Mouse (Mus musculus): ENCODE measurements around the gene S100pbp.

S100pbp gene

GRCm38 (mm10) chr4:129129387-129129786, 60.1 kb downstream of the S100pbp start:
- DNase-seq (ENCODE audit: low spot score): no peak

- DNase-seq (ENCODE audit: low spot score): no peak
Observed at GRCm38 (mm10) chr4:129128582-129129338, 60.8 kb downstream of the S100pbp start.

DNA sequence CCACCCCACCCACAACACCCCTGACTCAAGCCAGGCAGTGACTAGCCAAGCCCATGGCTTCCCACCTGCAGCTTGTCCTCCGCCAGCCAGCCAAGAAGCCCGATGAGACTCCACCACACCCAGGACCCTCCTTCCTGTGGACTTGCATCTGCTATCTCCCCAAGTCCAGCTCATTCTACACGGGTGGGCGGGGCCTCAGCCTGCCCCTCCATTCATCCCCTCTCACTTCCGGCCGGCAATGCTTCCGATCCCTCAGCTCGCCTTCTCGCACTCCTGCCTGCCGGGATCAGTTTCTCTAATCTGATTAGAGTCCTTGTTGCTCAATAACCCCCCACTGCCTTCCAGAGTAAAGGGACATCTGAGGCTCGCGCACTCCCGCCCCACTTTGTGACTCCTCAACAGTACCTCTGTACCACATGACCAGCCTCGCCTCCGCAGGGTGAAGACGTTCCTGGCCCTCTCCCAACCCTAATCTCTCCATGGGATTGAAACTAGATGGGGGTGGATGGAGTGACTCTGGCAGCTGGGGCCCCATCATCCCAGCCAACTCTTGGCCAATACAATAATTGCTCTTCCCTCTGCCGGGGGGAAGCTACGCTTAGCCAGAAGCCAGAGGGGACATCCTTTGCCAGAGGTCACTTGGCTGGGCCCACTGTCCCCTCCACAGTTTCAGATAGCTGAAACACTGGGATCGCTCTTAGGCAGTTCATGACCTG, 63.6 kb downstream of the S100pbp start:
- DNase-seq (ENCODE audit: low spot score): peak; percentile 41

GRCm38 (mm10) chr4:129124652-129125146, 64.8 kb downstream of the S100pbp start:
- DNase-seq (ENCODE audit: low spot score): no peak

GRCm38 (mm10) chr4:129122719-129123118, 66.8 kb downstream of the S100pbp start:
- DNase-seq (ENCODE audit: low spot score): no peak

- no peak for DNase-seq (ENCODE audit: low spot score)
Observed at GRCm38 (mm10) chr4:129122107-129122506, 67.4 kb downstream of the S100pbp start.

DNA sequence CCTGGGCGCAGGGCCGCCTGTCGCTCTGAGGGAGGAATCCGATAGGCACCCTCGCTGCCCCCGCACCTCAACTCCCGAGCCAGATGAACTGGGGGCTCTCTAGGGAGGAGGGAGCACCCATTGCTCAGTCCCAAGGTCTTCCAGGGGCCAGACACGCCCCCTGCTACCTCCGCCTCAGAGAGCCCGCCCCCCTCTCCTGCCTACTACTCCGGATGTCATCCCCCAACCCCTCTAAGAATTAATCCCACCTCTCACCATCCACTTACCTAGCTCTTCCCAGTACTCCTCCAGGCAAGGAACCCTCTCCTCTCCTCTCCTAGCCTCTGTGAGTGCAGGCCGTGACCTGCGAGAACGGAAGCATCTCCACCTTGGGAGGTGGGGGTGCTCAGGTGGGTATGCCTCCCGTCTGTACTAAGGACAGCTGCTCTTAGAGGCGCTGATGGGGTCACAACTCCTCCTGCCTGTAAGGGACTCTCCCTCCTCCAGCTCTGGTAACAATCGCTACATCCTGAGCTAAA, 67.9 kb downstream of the S100pbp start, which contains the start of gene Hpca:
TSS of gene Hpca (minus strand) at position 468 of the 518 bp plus-strand sequence.
- no peak for DNase-seq (ENCODE audit: low spot score)

DNA sequence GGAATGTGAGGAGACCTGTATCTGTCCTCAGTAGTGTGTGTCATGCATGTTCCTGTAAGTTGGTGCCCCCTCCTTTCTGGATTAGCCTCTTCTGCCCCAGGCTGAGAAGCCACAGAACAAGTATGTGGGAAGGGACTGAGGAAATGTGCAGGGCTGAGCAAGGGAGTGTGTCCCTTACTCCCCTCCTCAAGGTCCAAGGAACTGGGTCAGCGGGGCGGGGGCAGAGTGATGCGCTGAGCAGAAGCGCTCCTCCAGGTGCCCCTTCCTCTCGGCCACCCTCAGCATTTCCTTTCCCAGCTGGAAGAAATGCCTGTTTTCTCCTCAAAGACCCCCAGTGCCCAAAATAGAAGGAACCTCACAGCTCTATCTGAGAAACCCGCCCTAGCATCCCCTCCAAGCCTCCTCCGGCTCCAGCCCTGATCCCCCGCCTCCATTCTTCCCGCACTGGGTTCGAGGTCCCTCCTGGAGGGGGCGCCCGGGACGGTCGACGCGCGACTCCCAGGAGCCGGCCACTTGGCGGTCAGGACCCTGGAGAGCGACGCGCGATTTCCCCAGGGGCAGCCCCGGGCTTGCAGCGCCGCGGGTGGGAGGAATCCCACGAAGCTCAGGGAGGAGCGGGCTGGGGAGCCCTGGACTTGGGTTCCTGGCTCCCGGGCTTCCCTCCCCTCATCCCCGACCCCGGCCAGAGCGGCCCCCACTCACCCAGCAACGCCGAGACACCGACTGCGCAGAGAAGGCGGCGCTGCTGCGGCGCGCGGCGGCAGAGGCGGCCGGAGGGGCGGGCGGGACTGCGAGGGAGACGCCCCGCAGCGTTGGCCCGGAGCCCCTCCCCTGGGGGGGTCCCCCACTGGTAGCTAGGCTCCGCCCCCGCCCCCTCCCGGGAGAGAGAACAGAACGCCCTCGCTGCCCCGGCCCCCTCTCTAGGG, 68.7 kb downstream of the S100pbp start:
- DNase-seq (ENCODE audit: low spot score): peak; percentile 81

DNA sequence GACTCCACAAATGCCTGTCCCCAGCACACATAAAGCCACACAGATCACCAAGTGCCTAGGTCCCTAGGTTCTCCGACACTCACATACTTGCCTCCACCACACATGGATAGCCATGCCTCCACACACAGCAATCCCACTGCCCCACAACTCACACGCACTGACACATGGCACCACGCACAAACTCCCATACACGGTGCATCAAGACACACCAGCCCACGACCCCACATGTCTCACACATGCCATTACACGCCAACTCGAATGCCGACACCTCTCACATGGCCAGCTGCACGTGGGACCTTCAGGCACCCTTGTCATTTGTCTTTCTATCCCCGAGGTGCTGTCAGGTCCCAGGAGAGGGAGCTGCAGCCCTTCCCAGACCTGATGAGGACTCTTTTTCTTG, 69.8 kb downstream of the S100pbp start:
- DNase-seq (ENCODE audit: low spot score): no peak

DNA sequence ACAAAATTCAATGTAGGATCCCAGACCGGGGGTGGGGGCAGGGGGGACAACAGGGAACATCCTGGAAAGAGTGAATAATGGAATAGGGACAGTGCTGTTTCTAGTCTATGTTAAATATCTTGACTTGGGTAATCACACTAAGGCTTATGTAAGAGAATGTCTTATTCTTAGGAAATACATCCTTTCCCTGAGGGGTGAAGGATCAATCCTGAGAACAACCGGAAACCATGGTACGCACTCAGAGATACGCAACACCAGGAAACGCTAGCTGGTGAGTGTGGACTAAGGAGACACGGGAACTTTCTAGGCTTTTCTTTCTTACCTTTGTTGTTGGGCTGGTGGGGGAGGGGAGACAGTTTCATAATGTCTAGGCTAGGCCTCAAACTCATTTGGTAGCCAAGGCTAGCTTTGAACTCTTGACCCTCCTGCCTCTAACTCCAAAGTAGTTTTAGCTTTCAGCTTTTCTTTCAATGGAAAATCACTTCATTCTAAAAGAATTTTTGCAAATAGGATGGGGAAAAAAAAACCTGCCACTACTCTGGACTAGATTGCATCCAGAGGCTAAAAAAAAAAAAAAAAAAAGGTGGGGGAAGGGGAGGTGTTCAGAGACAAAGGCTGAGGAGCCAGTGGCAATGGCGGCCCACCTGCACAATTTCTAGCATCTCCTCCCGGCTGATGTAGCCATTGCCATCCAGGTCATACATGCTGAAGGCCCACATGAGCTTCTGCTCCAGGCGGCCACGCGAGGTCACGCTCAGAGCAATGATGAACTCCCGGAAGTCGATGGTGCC, 71.6 kb downstream of the S100pbp start:
- no peak for DNase-seq (ENCODE audit: low spot score)

- DNase-seq (ENCODE audit: low spot score): no peak
Observed at GRCm38 (mm10) chr4:129116703-129117102, 72.8 kb downstream of the S100pbp start.

- peak; percentile 66 for DNase-seq (ENCODE audit: low spot score)
Observed at GRCm38 (mm10) chr4:129113083-129113988, 76.2 kb downstream of the S100pbp start.

GRCm38 (mm10) chr4:129112231-129112630, 77.3 kb downstream of the S100pbp start:
- no peak for DNase-seq (ENCODE audit: low spot score)

GRCm38 (mm10) chr4:129111350-129111749, 78.2 kb downstream of the S100pbp start:
- DNase-seq (ENCODE audit: low spot score): no peak

DNA sequence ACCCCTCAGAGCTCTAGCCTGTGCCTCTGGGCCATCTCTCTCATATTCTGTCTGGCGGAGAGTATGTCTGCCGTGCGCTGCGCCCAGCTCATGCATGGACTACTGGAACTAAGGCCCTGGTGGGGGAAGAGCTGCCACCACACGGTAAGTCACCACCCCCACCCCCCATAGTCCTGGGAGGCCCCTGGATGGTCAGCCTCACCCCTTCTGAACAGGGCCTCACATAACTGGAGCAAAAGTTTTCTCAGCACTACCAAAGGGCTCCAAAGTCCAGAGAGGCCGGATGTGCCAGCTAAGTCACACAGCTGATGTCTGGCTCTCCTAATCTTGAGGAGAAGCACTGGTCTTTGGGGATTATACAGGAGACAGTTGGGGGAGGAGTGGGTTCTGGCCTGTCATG, 78.7 kb downstream of the S100pbp start:
- DNase-seq (ENCODE audit: low spot score): no peak

- DNase-seq (ENCODE audit: low spot score): no peak
Observed at GRCm38 (mm10) chr4:129108624-129109023, 80.9 kb downstream of the S100pbp start.

DNA sequence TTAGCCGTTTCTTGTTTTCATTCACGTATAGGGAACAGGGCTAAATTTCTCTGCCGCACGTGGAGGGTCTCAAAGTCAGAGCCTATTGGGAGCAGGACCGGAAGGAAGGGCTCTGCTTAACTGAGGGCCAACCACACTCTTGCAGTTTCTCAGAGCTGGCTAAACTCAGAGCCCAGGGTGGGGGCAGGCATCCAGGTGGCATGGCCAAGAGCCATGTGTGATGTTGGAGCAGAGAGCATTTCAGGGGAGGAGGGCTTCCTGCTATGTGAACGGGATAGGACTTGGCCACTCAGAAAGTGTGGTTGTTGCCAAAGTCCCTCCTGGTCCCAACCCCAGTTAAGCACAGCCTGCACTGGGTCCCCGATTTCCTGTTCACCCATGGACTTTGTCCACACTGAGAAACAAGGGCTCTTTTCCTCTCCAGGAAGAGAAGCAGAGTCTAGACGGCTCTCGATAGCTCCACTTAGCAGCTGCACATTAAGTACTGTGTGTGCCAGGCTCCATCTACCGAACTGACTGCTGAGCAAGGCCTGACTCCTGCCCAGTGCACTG, 82.1 kb downstream of the S100pbp start:
- no peak for DNase-seq (ENCODE audit: low spot score)

- DNase-seq (ENCODE audit: low spot score): no peak
Observed at GRCm38 (mm10) chr4:129106073-129106472, 83.5 kb downstream of the S100pbp start.

DNA sequence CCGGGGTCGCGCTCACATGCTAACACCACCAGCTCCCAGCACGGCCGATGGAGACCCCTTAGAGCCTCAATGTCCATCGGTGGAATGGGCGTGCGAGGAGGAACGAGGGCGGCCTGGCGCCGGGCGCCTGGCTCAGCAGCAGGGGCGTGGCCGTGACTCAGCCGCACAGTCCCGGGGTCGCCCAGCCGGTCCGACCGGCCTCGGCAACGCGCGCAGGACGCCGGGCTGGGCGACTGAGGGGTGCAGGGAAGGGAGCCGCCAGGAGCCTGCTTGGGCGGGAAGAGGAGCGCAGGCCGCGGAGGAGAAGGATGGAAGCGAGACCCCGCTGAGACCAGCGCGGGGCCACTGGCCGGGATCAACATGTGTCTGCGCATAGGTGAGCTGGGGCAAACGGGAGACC, 84.2 kb downstream of the S100pbp start, which contains the start of gene Tmem54:
TSS of gene Tmem54 (plus strand) at position 193 of the 400 bp plus-strand sequence.
- DNase-seq (ENCODE audit: low spot score): peak; percentile 36
